Mouse (Mus musculus): ENCODE measurements around the gene Dynlt1f.
"Not testable (repeated sequence)": the region's sequence is repeated elsewhere in the genome, so short reads cannot be mapped to it uniquely, and the experiment has no call there.

- TF ChIP-seq CTCF (IDR thresholded peaks at IDR 0.05; ENCODE audit: borderline replicate concordance, insufficient read depth, low read depth, low read length); POLR2A (IDR thresholded peaks at IDR 0.05; ENCODE audit: borderline replicate concordance, insufficient read depth, low read length): not testable (repeated sequence)
Measured at GRCm38 (mm10) chr17:6665389-6665788, 9.7 kb upstream of the Dynlt1f start.
